Comparison of ENCODE assay signal across 11 mouse cellular contexts in genomic region chr1:131090261-131090660, GRCm38 (mm10). TPM values are rescaled to one million over a fixed set of nuclear protein-coding genes. Genes with fewer than 3 reads are reported as not detected.
DNase-seq lines count a peak whose midpoint lies in the region; ATAC-seq lines count a peak whose summit lies in the region.
"Had no signal": no experiment of that assay in that cellular context is flagged by ENCODE, and none has a peak within 500 bp of the region (broad histone marks: within the 10 kb centered on the region; RNA-seq: fewer than 3 reads in every experiment).

No protein-coding gene starts in this region.

- WGBS in kidney, embryonic 16.5 days: 69% methylated on average over 5 of the region's 5 CpGs
- 30% methylated on average over 5 of the region's 5 CpGs for WGBS in heart, embryonic 10.5 days
- 37% methylated on average over 5 of the region's 5 CpGs for WGBS in liver, embryonic 15.5 days (ENCODE audit: insufficient replicate concordance)

- no peaks in the 10 kb centered on the region for H3K27me3 ChIP-seq in kidney, embryonic 16.5 days (ENCODE audit: insufficient read depth, low read length)
- no peaks in the 10 kb centered on the region for H3K27me3 ChIP-seq in heart, embryonic 10.5 days (ENCODE audit: insufficient read depth, poor library complexity, severe bottlenecking)
- peaks cover 4% of the 10 kb centered on the region; the same call in 1 of the 2 replicates for H3K27me3 ChIP-seq in liver, embryonic 15.5 days
- H3K27me3 ChIP-seq: midbrain, embryonic 13.5 days had no signal

- H3K36me3 ChIP-seq in kidney, embryonic 16.5 days (ENCODE audit: insufficient read depth, low read length): no peaks in the 10 kb centered on the region
- H3K36me3 ChIP-seq in heart, embryonic 10.5 days: 0 out of 2 replicates have a peak, but pooled peaks cover 2% of the 10 kb centered on the region
- H3K36me3 ChIP-seq in liver, embryonic 15.5 days (replicated peaks): no peaks in the 10 kb centered on the region
- H3K36me3 ChIP-seq: midbrain, embryonic 13.5 days had no signal

- no peak overlapping the region for H3K4me3 ChIP-seq in kidney, embryonic 16.5 days (ENCODE audit: low read length)
- peak overlapping the region; percentile 40 for H3K4me3 ChIP-seq in heart, embryonic 10.5 days
- no peak overlapping the region for H3K4me3 ChIP-seq in liver, embryonic 15.5 days (replicated peaks)
- H3K4me3 ChIP-seq: midbrain, embryonic 13.5 days had no signal

- no peak for ATAC-seq in kidney, embryonic 16.5 days (ENCODE audit: low FRiP score, low TSS enrichment)
- no peak for ATAC-seq in liver, embryonic 15.5 days (ENCODE audit: insufficient read depth)
- ATAC-seq: midbrain, embryonic 13.5 days had no signal

- no peaks in the 10 kb centered on the region for H3K9me3 ChIP-seq in kidney, embryonic 16.5 days (ENCODE audit: low read length)
- H3K9me3 ChIP-seq in heart, embryonic 10.5 days: no peaks in the 10 kb centered on the region
- no peaks in the 10 kb centered on the region for H3K9me3 ChIP-seq in liver, embryonic 15.5 days (replicated peaks)
- H3K9me3 ChIP-seq: midbrain, embryonic 13.5 days had no signal

- DNase-seq in kidney, adult 18-20 months: peak; percentile 42
- peak; percentile 31 for DNase-seq in adipocyte (ENCODE audit: low spot score)
- no peak for DNase-seq in heart, embryonic 10.5 days (ENCODE audit: low spot score)
- no peak for DNase-seq in ovary, postnatal 10 days (ENCODE audit: low spot score)
- no peak for DNase-seq in cerebellum, postnatal 14 days
- no peak for DNase-seq in cerebellum, postnatal 25 days
- DNase-seq: cerebellum, adult 8-10 months; layer of hippocampus, adult 9-11 months had no signal

- peaks cover 82% of the 10 kb centered on the region for H3K4me1 ChIP-seq in kidney, embryonic 16.5 days (ENCODE audit: insufficient read depth, low read length)
- H3K4me1 ChIP-seq in heart, embryonic 10.5 days: peaks cover 100% of the 10 kb centered on the region
- H3K4me1 ChIP-seq in liver, embryonic 15.5 days (replicated peaks): peaks cover 88% of the 10 kb centered on the region

- no peak overlapping the region for H3K4me2 ChIP-seq in kidney, embryonic 16.5 days (replicated peaks; ENCODE audit: low read depth, low read length)
- H3K4me2 ChIP-seq in liver, embryonic 15.5 days: peak overlapping the region; percentile 38
- H3K4me2 ChIP-seq: midbrain, embryonic 13.5 days had no signal

- H3K9ac ChIP-seq in kidney, embryonic 16.5 days (replicated peaks; ENCODE audit: low read length): no peak overlapping the region
- no peak overlapping the region for H3K9ac ChIP-seq in liver, embryonic 15.5 days
- H3K9ac ChIP-seq: midbrain, embryonic 13.5 days had no signal

- no peak overlapping the region for H3K27ac ChIP-seq in kidney, embryonic 16.5 days (ENCODE audit: low read length)
- peak overlapping the region; percentile 88 for H3K27ac ChIP-seq in heart, embryonic 10.5 days
- peak overlapping the region; percentile 64 for H3K27ac ChIP-seq in liver, embryonic 15.5 days (replicated peaks)
- H3K27ac ChIP-seq: midbrain, embryonic 13.5 days had no signal

RNA-seq across cellular contexts. Expression of gene Mapkapk2, which starts 7.4 kb away (rescaled TPM):
- 26.5 and 43.9 TPM in 2 replicates for polyA plus RNA-seq in kidney, embryonic 16.5 days (2015; fragmentation: Nextera tagmentation; extraction: Ambion mirVana)
- polyA plus RNA-seq in heart, embryonic 10.5 days (2016; fragmentation: Nextera tagmentation; extraction: Ambion mirVana): 59.2 and 60.3 TPM in 2 replicates
- 13.0 and 15.7 TPM in 2 replicates for polyA plus RNA-seq in liver, embryonic 15.5 days (2015; fragmentation: Nextera tagmentation; extraction: Ambion mirVana)

RNA-seq across cellular contexts. Expression of gene Dyrk3, which starts 47.9 kb away (rescaled TPM):
- 5.9 and 6.1 TPM in 2 replicates for polyA plus RNA-seq in kidney, embryonic 16.5 days (2015; fragmentation: Nextera tagmentation; extraction: Ambion mirVana)
- polyA plus RNA-seq in heart, embryonic 10.5 days (2016; fragmentation: Nextera tagmentation; extraction: Ambion mirVana): 3.1 and 3.9 TPM in 2 replicates
- polyA plus RNA-seq in liver, embryonic 15.5 days (2015; fragmentation: Nextera tagmentation; extraction: Ambion mirVana): 16.6 and 18.3 TPM in 2 replicates

Comparison
In these comparisons a context has a peak if more than half of its experiments do, and no peak if none do; other contexts are left out.
1. DNase-seq: peak in kidney, adult 18-20 months (single experiment) and adipocyte (single experiment); none in heart, embryonic 10.5 days (single experiment), ovary, postnatal 10 days (single experiment), cerebellum, postnatal 14 days (0 of 2) and cerebellum, postnatal 25 days (0 of 2).